Mouse (Mus musculus): ENCODE data around the gene Fam185a.

The Fam185a gene

GRCm38 (mm10) chr5:21424614-21425602 is at the start of gene Fam185a, which contains the start of gene Ccdc146:
TSS of gene Fam185a (plus strand) at chr5:21424958.
TSS of gene Ccdc146 (minus strand) at chr5:21424677.
- DNase-seq = peak; percentile 91

GRCm38 (mm10) chr5:21376935-21377334 is 47.8 kb upstream of the Fam185a start:
- DNase-seq = no peak

- DNase-seq = no peak
Observed at GRCm38 (mm10) chr5:21378397-21378796, 46.4 kb upstream of the Fam185a start.

GRCm38 (mm10) chr5:21381986-21382385 is 42.8 kb upstream of the Fam185a start:
- DNase-seq = no peak

- no peak for DNase-seq
Observed at GRCm38 (mm10) chr5:21382678-21383077, 42.1 kb upstream of the Fam185a start.

GRCm38 (mm10) chr5:21383392-21384251 is 41.1 kb upstream of the Fam185a start:
- DNase-seq = no peak

- DNase-seq = no peak
Observed at GRCm38 (mm10) chr5:21384252-21384960, 40.4 kb upstream of the Fam185a start.

- DNase-seq = no peak
Observed at GRCm38 (mm10) chr5:21384976-21385375, 39.8 kb upstream of the Fam185a start.

GRCm38 (mm10) chr5:21386432-21386831 is 38.3 kb upstream of the Fam185a start:
- no peak for DNase-seq

GRCm38 (mm10) chr5:21387340-21387739 is 37.4 kb upstream of the Fam185a start:
- no peak for DNase-seq

GRCm38 (mm10) chr5:21388855-21389254 is 35.9 kb upstream of the Fam185a start:
- no peak for DNase-seq

- DNase-seq = no peak
Observed at GRCm38 (mm10) chr5:21391616-21392384, 33.0 kb upstream of the Fam185a start.

- no peak for DNase-seq
Observed at GRCm38 (mm10) chr5:21394562-21394961, 30.2 kb upstream of the Fam185a start.

GRCm38 (mm10) chr5:21395205-21395840 is 29.4 kb upstream of the Fam185a start:
- no peak for DNase-seq

- DNase-seq = no peak
Observed at GRCm38 (mm10) chr5:21411261-21411666, 13.5 kb upstream of the Fam185a start.

GRCm38 (mm10) chr5:21412056-21412455 is 12.7 kb upstream of the Fam185a start:
- no peak for DNase-seq

- no peak for DNase-seq
Observed at GRCm38 (mm10) chr5:21413322-21413721, 11.4 kb upstream of the Fam185a start.

GRCm38 (mm10) chr5:21414116-21414820 is 10.5 kb upstream of the Fam185a start:
- DNase-seq = no peak

GRCm38 (mm10) chr5:21418613-21419012 is 6.1 kb upstream of the Fam185a start:
- DNase-seq = no peak

- DNase-seq = no peak
Observed at GRCm38 (mm10) chr5:21420609-21421008, 4.1 kb upstream of the Fam185a start.

- DNase-seq = no peak
Observed at GRCm38 (mm10) chr5:21426666-21427065, 1.9 kb downstream of the Fam185a start.
